Mouse (Mus musculus) gastrocnemius, adult 18-20 months (tissue): ENCODE data around the gene Neu2. TPM values are rescaled to one million over a fixed set of nuclear protein-coding genes. Genes with fewer than 3 reads are reported as not detected.

ENCODE experiments used
- DNase-seq: peaks from one replicate; pipeline ENCODE4 v3.0.0; 2021; ENCODE audit warnings: low spot score
- total RNA-seq, 2 experiments: library from RNA; stranded (reverse); gene quantifications; 2 replicates each; pipeline ENCODE4 v1.2.3; 2021

The Neu2 gene
- total RNA-seq, 2 experiments from 2014 or later = 16.8 to 19.4 TPM

GRCm38 (mm10) chr1:87534118-87534517 lies 24.4 kb downstream of the Neu2 start:
- DNase-seq = no peak

- DNase-seq = no peak
These were observed 27.3 kb downstream of the Neu2 start for GRCm38 (mm10) chr1:87537008-87537407.

GRCm38 (mm10) chr1:87541614-87542013 lies 31.9 kb downstream of the Neu2 start:
- DNase-seq = peak; percentile 54

GRCm38 (mm10) chr1:87551008-87551407 lies 41.3 kb downstream of the Neu2 start:
- DNase-seq = no peak

- no peak for DNase-seq
These were observed 43.9 kb downstream of the Neu2 start for GRCm38 (mm10) chr1:87553586-87553985.

GRCm38 (mm10) chr1:87562967-87563366 lies 53.3 kb downstream of the Neu2 start:
- DNase-seq = no peak

GRCm38 (mm10) chr1:87565760-87566159 lies 56.1 kb downstream of the Neu2 start:
- DNase-seq = no peak

- DNase-seq = no peak
These were observed 58.7 kb downstream of the Neu2 start for GRCm38 (mm10) chr1:87568398-87568797.

- DNase-seq = no peak
These were observed 63.6 kb downstream of the Neu2 start for GRCm38 (mm10) chr1:87573261-87573660.

- no peak for DNase-seq
These were observed 64.1 kb downstream of the Neu2 start, which contains the start of gene Ngef for GRCm38 (mm10) chr1:87573800-87574215. Gene Ngef, minus strand, starts transcription at chr1:87573870.

GRCm38 (mm10) chr1:87574353-87574752 lies 64.7 kb downstream of the Neu2 start:
- no peak for DNase-seq

GRCm38 (mm10) chr1:87574785-87575184 lies 65.1 kb downstream of the Neu2 start:
- no peak for DNase-seq

- DNase-seq = no peak
These were observed 69.3 kb downstream of the Neu2 start for GRCm38 (mm10) chr1:87578965-87579364.

- DNase-seq = no peak
These were observed 71.1 kb downstream of the Neu2 start for GRCm38 (mm10) chr1:87580824-87581223.

- no peak for DNase-seq
These were observed 79.5 kb downstream of the Neu2 start for GRCm38 (mm10) chr1:87589162-87589561.

GRCm38 (mm10) chr1:87589980-87590379 lies 80.3 kb downstream of the Neu2 start:
- no peak for DNase-seq

- DNase-seq = peak; percentile 62
These were observed 84.6 kb downstream of the Neu2 start for GRCm38 (mm10) chr1:87594261-87594660.

GRCm38 (mm10) chr1:87594671-87595070 lies 85.0 kb downstream of the Neu2 start:
- no peak for DNase-seq

- DNase-seq = no peak
These were observed 90.8 kb downstream of the Neu2 start for GRCm38 (mm10) chr1:87600533-87600932.

GRCm38 (mm10) chr1:87601801-87602200 lies 92.1 kb downstream of the Neu2 start:
- DNase-seq = no peak

- no peak for DNase-seq
These were observed 93.7 kb downstream of the Neu2 start for GRCm38 (mm10) chr1:87603389-87603788.

GRCm38 (mm10) chr1:87605296-87605695 lies 95.6 kb downstream of the Neu2 start:
- no peak for DNase-seq

- peak; percentile 40 for DNase-seq
These were observed 97.8 kb downstream of the Neu2 start for GRCm38 (mm10) chr1:87607385-87608091.
